Mouse (Mus musculus) hematopoietic stem cell, adult 5-6 weeks (primary cell): ENCODE measurements at regions not wholly inside any gene's neighbourhood (a gene's known extent, or its start where the extent isn't known, plus 50 kb on each side); places are given as distances from the start of the nearest gene placed in this dataset.

Experiments
- ATAC-seq, 2 experiments: fragments of 125-278 bp in 1 of 2; replicated peaks in 1 of 2; 2 replicates each; pipeline ENCODE4 v1.8.0; 2016 to 2017; ENCODE audit warnings: inconsistent platforms in 2 of 2, mild to moderate bottlenecking in 2 of 2, moderate number of reproducible peaks in 2 of 2, low read depth in 1 of 2, moderate TSS enrichment in 1 of 2; ENCODE audit not compliant: low FRiP score in 2 of 2, poor library complexity in 2 of 2, severe bottlenecking in 2 of 2, insufficient read depth in 1 of 2, low TSS enrichment in 1 of 2

DNA sequence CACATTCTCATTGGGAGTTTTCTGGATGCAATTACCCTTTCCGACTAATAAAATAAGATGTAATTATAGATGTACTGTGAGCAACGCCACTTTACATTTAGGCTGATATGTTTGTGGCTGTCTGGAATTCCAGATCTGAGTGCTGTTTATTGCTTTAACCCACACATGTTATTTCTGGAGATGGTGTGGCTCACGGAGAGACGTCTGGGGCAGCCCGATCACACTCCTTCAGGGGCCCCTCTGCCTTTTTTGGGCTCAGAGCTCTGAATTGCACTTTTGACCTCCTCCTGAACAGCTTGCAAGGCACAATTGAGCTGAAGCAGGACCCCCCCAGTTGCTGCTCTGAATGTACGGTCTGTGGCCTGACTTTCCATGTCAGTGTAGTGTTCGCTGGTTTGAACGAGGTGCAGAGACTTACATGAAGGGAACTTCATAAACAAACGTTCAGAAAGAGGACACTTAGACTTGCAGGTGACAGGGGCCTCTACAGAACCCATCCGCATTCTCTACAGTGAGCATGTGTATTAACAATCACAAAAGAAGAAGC lies 55.1 kb upstream of the Sfrp2 start:
- no peak for ATAC-seq

DNA sequence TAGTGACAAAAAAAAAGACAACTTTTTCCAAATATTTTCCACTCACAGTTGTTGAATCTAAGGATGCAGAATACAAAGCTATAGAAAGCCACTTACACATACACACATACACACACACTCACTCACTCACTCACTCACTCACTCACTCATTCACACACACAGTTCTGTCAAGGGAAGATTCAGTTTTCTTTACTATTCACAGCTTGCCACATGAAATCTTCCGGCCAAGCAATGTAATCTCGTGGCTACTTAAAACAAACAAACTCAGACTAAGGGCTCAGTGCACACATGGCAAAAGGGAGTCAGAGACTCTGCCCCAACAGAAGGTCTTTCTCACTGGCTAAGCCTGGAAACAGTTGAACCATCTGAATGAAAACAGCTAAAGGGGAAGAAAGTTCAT lies 53.8 kb upstream of the Sfrp2 start:
- no peak for ATAC-seq

DNA sequence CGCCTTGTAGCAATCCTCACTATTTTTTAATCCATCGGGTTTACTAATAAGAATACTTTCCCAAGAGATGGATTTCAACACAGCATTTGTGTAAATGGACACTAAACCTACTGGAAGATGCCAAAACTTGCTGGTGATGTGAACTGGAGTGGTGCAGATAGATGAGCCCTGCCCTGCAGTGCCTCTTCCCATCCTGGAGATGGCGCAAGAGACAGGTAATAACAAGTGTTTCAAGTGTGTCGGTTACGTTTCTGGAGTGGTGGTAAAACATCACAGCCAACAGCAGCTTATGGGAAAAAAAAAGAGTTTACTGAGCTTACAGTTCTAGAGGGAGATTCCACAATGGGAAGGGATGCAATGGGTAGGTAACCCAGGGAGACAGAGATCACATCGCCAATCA lies 51.5 kb upstream of the Sfrp2 start:
- ATAC-seq, result peak; percentile 33 to 57; a peak in 2 of 4 replicates
